15 mouse cellular contexts compared by ENCODE assay signal in genomic region chr13:20711486-20711885, GRCm38 (mm10).
"Had no signal": no experiment of that assay in that cellular context is flagged by ENCODE, and none has a peak within 500 bp of the region (broad histone marks: within the 10 kb centered on the region; RNA-seq: fewer than 3 reads in every experiment).

No protein-coding gene starts in this region.

- H3K27me3 ChIP-seq: liver, embryonic 13.5 days; midbrain, embryonic 12.5 days; midbrain, embryonic 15.5 days; neural tube, embryonic 12.5 days; neural tube, embryonic 15.5 days; stomach, embryonic 15.5 days had no signal

- H3K4me3 ChIP-seq: liver, embryonic 13.5 days; midbrain, embryonic 12.5 days; midbrain, embryonic 15.5 days; neural tube, embryonic 12.5 days; neural tube, embryonic 15.5 days; stomach, embryonic 15.5 days had no signal

- DNase-seq: kidney, adult 2 months; kidney, postnatal 25 days; liver, embryonic 13.5 days; lung, adult 2 months; spleen, adult 18-20 months; thymus, adult 18-20 months; thymus, postnatal 36 days had no signal

- ATAC-seq: intestine, postnatal 0 days; midbrain, embryonic 15.5 days had no signal

- H3K4me2 ChIP-seq: liver, embryonic 13.5 days; midbrain, embryonic 12.5 days; midbrain, embryonic 15.5 days; neural tube, embryonic 12.5 days; neural tube, embryonic 15.5 days; stomach, embryonic 15.5 days had no signal

- H3K27ac ChIP-seq: kidney, postnatal 0 days; liver, embryonic 13.5 days; macrophage; midbrain, embryonic 12.5 days; midbrain, embryonic 15.5 days; neural tube, embryonic 12.5 days; neural tube, embryonic 15.5 days; stomach, embryonic 15.5 days had no signal

- H3K36me3 ChIP-seq: liver, embryonic 13.5 days; midbrain, embryonic 12.5 days; midbrain, embryonic 15.5 days; neural tube, embryonic 12.5 days; neural tube, embryonic 15.5 days; stomach, embryonic 15.5 days had no signal

- H3K9ac ChIP-seq: liver, embryonic 13.5 days; midbrain, embryonic 12.5 days; midbrain, embryonic 15.5 days; neural tube, embryonic 12.5 days; neural tube, embryonic 15.5 days; stomach, embryonic 15.5 days had no signal

- H3K9me3 ChIP-seq: liver, embryonic 13.5 days; midbrain, embryonic 12.5 days; midbrain, embryonic 15.5 days; neural tube, embryonic 12.5 days; neural tube, embryonic 15.5 days; stomach, embryonic 15.5 days had no signal

- H3K4me1 ChIP-seq: liver, embryonic 13.5 days; midbrain, embryonic 12.5 days; midbrain, embryonic 15.5 days; neural tube, embryonic 12.5 days; neural tube, embryonic 15.5 days; stomach, embryonic 15.5 days had no signal
